Mouse (Mus musculus) lung, adult 2 months (tissue): Measurements from ENCODE around the gene Ankub1. TPM values are rescaled to one million over a fixed set of nuclear protein-coding genes. Genes with fewer than 3 reads are reported as not detected.

ENCODE experiments used
- DNase-seq: peaks from one replicate; pipeline ENCODE4 v3.0.0; 2022
- H3K4me1 ChIP-seq: fragments of 200-500 bp; 2 replicates; pipeline ENCODE4 v1.6.1; 2011; ENCODE audit warnings: low read length; ENCODE audit not compliant: control insufficient read depth, insufficient read depth
- H3K4me3 ChIP-seq: fragments of 200-500 bp; replicated peaks from 2 replicates; pipeline ENCODE3; 2011; ENCODE audit warnings: low read depth, mild to moderate bottlenecking, control low read depth, low read length; ENCODE audit errors: extremely low read depth
- CTCF ChIP-seq: fragments of 200-500 bp; IDR thresholded peaks from 2 replicates; pipeline ENCODE4 v1.5.1; 2011; ENCODE audit warnings: mild to moderate bottlenecking, low read length, control low read depth; ENCODE audit not compliant: insufficient read depth
- POLR2A ChIP-seq: fragments of 200-500 bp; IDR thresholded peaks from 2 replicates; pipeline ENCODE4 v1.6.1; 2011; ENCODE audit warnings: low read depth, mild to moderate bottlenecking, control low read depth, low read length, borderline replicate concordance; ENCODE audit errors: extremely low read depth
- WGBS: fragments of 180-500 bp; shearing (Covaris S2); methylation state at CpG from one replicate; pipeline ENCODE4 v1.1.7; 2018; 5-methylcytosine and 5-hydroxymethylcytosine counted together
- polyA plus RNA-seq: library from polyadenylated mRNA; depleted of rRNA; stranded (reverse); fragments of >200 nt; gene quantifications from 2 replicates; pipeline ENCODE4 v1.2.3, GENCODE M21; 2012; rRNA removed

Gene Ankub1
- polyA plus RNA-seq = 0.26 and 0.51 TPM in 2 replicates

GRCm38 (mm10) chr3:57692719-57693118 lies at the start of gene Ankub1:
Gene Ankub1 (minus strand): TSS chr3:57692799.
- TF ChIP-seq CTCF = no peak
- no peak for TF ChIP-seq POLR2A
- Histone ChIP-seq H3K4me1 (no peaks in the 10 kb centered on the region), H3K4me3 (no peak within 1 kb of the TSS)
- no peak for DNase-seq
- WGBS = 59% methylated on average over 2 of the region's 2 CpGs

- no peak for TF ChIP-seq CTCF
- no peak for TF ChIP-seq POLR2A
- DNase-seq = no peak
- Histone ChIP-seq H3K4me3 (no peak overlapping the region), H3K4me1 (peaks cover 5% of the 10 kb centered on the region)
- WGBS = 59% methylated on average over 1 of the region's 1 CpGs
Measured at GRCm38 (mm10) chr3:57739830-57740229, 47.2 kb upstream of the Ankub1 start.

- TF ChIP-seq POLR2A = no peak
- TF ChIP-seq CTCF = no peak
- Histone ChIP-seq H3K4me3 (peak overlapping the region; percentile 93), H3K4me1 (peaks cover 5% of the 10 kb centered on the region)
- under 1% methylated on average over 13 of the region's 13 CpGs for WGBS
- no peak for DNase-seq
Measured at GRCm38 (mm10) chr3:57736419-57737095, 44.0 kb upstream of the Ankub1 start.

- Histone ChIP-seq H3K4me1 (peaks cover 5% of the 10 kb centered on the region), H3K4me3 (peak within 1 kb of the TSS; percentile 93)
- DNase-seq = peak; percentile 99
- under 1% methylated on average over 59 of the region's 59 CpGs for WGBS
- TF ChIP-seq POLR2A = peak; percentile 73; the same call in 1 of the 2 replicates
- no peak for TF ChIP-seq CTCF
Measured at GRCm38 (mm10) chr3:57735511-57736370, 43.1 kb upstream of the Ankub1 start, which contains the start of gene Rnf13. Gene Rnf13 (plus strand): TSS chr3:57736062.

DNA sequence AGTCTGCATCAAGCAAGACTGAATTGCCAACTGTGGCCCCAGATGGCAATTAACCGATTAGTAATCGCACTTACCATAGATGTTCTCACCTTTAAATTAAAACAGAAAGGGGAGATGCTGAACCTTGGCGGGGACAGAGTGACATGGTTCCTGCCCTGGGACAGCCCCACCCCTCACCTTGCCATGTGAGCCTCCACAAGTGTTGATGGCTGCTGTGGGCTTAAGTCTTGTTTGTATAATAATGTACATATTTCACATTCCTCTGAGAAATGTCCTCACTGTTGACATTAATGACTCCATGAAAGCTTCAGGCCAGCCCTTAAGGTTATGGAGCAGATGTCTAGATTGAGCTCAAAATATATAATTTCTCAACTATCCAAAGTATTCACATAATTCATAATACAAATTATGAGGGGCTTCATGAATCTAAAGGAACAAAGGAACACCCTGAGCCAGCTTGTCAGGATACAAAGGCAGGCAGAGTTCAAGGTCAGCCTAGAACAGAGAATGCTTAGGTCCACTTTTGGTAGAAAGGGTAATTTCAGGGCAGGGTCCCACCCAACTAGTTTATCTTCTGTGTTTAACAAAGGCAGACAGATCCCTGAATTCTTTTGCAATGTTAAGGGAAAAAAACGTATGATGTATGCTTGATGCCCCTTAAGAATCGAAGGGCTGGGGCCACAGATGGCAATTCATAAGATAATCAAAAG lies 39.8 kb upstream of the Ankub1 start:
- no peak overlapping the region for H3K4me3 ChIP-seq
- DNase-seq = no peak
- TF ChIP-seq POLR2A = no peak
- H3K4me1 ChIP-seq = peaks cover 2% of the 10 kb centered on the region; the same call in 1 of the 2 replicates
- WGBS = 81% methylated on average over 5 of the region's 5 CpGs

GRCm38 (mm10) chr3:57714151-57714550 lies 21.6 kb upstream of the Ankub1 start:
- no peak for TF ChIP-seq CTCF
- no peak for TF ChIP-seq POLR2A
- no peak for DNase-seq
- Histone ChIP-seq H3K4me3 (no peak overlapping the region), H3K4me1 (no peaks in the 10 kb centered on the region)
- 79% methylated on average over 6 of the region's 6 CpGs for WGBS

DNA sequence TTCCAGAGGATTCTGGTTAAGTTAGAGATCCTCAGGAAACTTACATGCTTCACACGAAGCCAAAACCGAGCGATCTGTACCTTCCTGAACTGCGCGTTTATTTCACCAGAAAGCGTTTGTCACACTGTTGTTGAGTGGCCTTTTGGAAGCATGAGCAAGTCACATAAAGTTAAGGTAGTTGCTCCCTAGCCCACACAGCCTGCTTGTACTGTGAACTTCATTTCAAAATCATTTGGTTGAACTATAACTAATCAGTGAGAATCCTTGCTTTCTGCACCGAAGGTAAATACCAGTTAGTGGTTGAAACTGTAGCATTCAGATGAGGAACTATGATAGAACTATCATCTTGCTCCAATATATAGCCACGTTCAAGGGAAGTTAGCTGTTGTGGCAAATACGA lies 4.2 kb upstream of the Ankub1 start:
- Histone ChIP-seq H3K4me1 (no peaks in the 10 kb centered on the region), H3K4me3 (no peak overlapping the region)
- DNase-seq = no peak
- TF ChIP-seq POLR2A (no peak), CTCF (no peak)
- WGBS = 93% methylated on average over 9 of the region's 9 CpGs

GRCm38 (mm10) chr3:57696249-57696648 lies 3.6 kb upstream of the Ankub1 start:
- DNase-seq = no peak
- Histone ChIP-seq H3K4me1 (no peaks in the 10 kb centered on the region), H3K4me3 (no peak overlapping the region)
- no peak for TF ChIP-seq CTCF
- no peak for TF ChIP-seq POLR2A
- WGBS = 74% methylated on average over 4 of the region's 4 CpGs

DNA sequence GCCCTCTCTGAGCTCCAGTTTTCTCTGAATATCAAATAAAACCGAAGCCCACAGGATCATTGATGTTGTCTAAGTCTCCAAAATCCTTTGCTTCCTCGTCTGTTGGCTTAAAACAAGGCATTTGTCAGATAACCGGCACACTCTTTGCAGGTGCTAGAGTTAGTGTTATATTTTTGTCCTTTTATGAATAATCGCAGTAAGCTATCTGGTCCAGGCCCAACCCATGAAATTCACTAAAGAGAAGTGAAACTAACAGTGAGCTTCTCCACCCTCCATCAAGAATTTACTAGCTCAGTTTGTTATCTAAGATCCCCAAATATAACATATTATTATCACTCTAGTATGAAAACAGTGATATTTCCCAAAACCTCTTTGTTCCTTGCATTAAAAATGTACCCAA lies 827 bp downstream of the Ankub1 start:
- WGBS = 69% methylated on average over 4 of the region's 4 CpGs
- TF ChIP-seq CTCF = no peak
- no peak for TF ChIP-seq POLR2A
- no peak overlapping the region for H3K4me3 ChIP-seq
- no peak for DNase-seq
- H3K4me1 ChIP-seq = no peaks in the 10 kb centered on the region
